In genomic region chr14:27589616-27590015, GRCm38 (mm10) we compare ENCODE assay signal across 8 mouse cellular contexts. TPM values are rescaled to one million over a fixed set of nuclear protein-coding genes. Genes with fewer than 3 reads are reported as not detected.
DNase-seq lines count a peak whose midpoint lies in the region; ATAC-seq and TF ChIP-seq lines count a peak whose summit lies in the region.
"Not testable (repeated sequence)": the region's sequence is repeated elsewhere in the genome, so short reads cannot be mapped to it uniquely, and the experiment has no call there.

No protein-coding gene starts in this region.

- not testable (repeated sequence) for H3K4me3 ChIP-seq in cerebellum, adult 2 months (replicated peaks; ENCODE audit: insufficient read depth, low read depth, low read length); embryonic facial prominence, embryonic 10.5 days; intestine, postnatal 0 days (ENCODE audit: low read depth, low read length); lung, postnatal 0 days (ENCODE audit: low read depth, low read length)

- not testable (repeated sequence) for H3K9ac ChIP-seq in intestine, postnatal 0 days (ENCODE audit: low read depth, low read length); lung, postnatal 0 days (replicated peaks; ENCODE audit: low read depth)

- not testable (repeated sequence) for H3K4me1 ChIP-seq in cerebellum, adult 2 months (ENCODE audit: control insufficient read depth, insufficient read depth, low read length); embryonic facial prominence, embryonic 10.5 days; intestine, postnatal 0 days (replicated peaks; ENCODE audit: control insufficient read depth, insufficient read depth, low read length); lung, postnatal 0 days (ENCODE audit: insufficient read depth, low read depth, low read length)

- H3K4me2 ChIP-seq in intestine, postnatal 0 days (replicated peaks; ENCODE audit: low read depth); lung, postnatal 0 days (replicated peaks; ENCODE audit: low read depth, low read length): not testable (repeated sequence)

- H3K27me3 ChIP-seq in cerebellum, adult 2 months (ENCODE audit: control insufficient read depth, insufficient read depth, low read length); embryonic facial prominence, embryonic 10.5 days (replicated peaks; ENCODE audit: low read depth, poor library complexity, severe bottlenecking); intestine, postnatal 0 days (replicated peaks; ENCODE audit: control insufficient read depth, insufficient read depth, low read length); lung, postnatal 0 days (replicated peaks; ENCODE audit: insufficient read depth, low read length): not testable (repeated sequence)

- TF ChIP-seq EP300 in lung, postnatal 0 days (IDR thresholded peaks at IDR 0.05) = not testable (repeated sequence)

- H3K9me3 ChIP-seq in embryonic facial prominence, embryonic 10.5 days; intestine, postnatal 0 days (ENCODE audit: control insufficient read depth); lung, postnatal 0 days (ENCODE audit: low read length): not testable (repeated sequence)

- H3K36me3 ChIP-seq in embryonic facial prominence, embryonic 10.5 days (replicated peaks); intestine, postnatal 0 days (ENCODE audit: control insufficient read depth, insufficient read depth); lung, postnatal 0 days (ENCODE audit: insufficient read depth, low read length): not testable (repeated sequence)

- not testable (repeated sequence) for TF ChIP-seq POLR2A in cerebellum, adult 2 months (IDR thresholded peaks at IDR 0.05; ENCODE audit: borderline replicate concordance, insufficient read depth, low read length)

- not testable (repeated sequence) for H3K27ac ChIP-seq in cerebellum, adult 2 months (ENCODE audit: insufficient read depth, low read length); embryonic facial prominence, embryonic 10.5 days (replicated peaks); intestine, postnatal 0 days (ENCODE audit: low read depth, low read length); lung, postnatal 0 days (ENCODE audit: low read length)

- TF ChIP-seq CTCF in cerebellum, adult 2 months (IDR thresholded peaks at IDR 0.05; ENCODE audit: borderline replicate concordance, insufficient read depth, low read depth, low read length) = peak; percentile 61
- TF ChIP-seq CTCF in intestine, postnatal 0 days (IDR thresholded peaks at IDR 0.05; ENCODE audit: low read depth) = peak; percentile 59
- TF ChIP-seq CTCF in lung, postnatal 0 days (IDR thresholded peaks at IDR 0.05) = peak; percentile 35

- peak; percentile 47 for DNase-seq in 3T3-L1 (ENCODE audit: low read depth, low spot score)
- DNase-seq in adrenal gland, adult (ENCODE audit: inconsistent age in 2 of 2, low spot score in 1 of 2) = peak; percentile 16 to 75
- peak; percentile 12 to 31 for DNase-seq in cerebellum, adult 2 months
- DNase-seq in embryonic facial prominence, embryonic 10.5 days (ENCODE audit: low spot score) = peak; percentile 9
- peak; percentile 20 to 39 for DNase-seq in layer of hippocampus, postnatal 10 days (ENCODE audit: low spot score in 2 of 2)
- not testable (repeated sequence) for DNase-seq in lung, postnatal 0 days (ENCODE audit: low spot score)
- DNase-seq in right cerebral cortex, postnatal 14 days = peak; percentile 25

- ATAC-seq in intestine, postnatal 0 days; lung, postnatal 0 days: not testable (repeated sequence)

RNA-seq across cellular contexts. Expression of gene Erc2, which starts 32.6 kb away (rescaled TPM):
- polyA plus RNA-seq in cerebellum, adult 2 months (2012; rRNA removed) = 15.1 and 17.3 TPM in 2 replicates
- polyA plus RNA-seq in embryonic facial prominence, embryonic 10.5 days (2016; fragmentation: Nextera tagmentation; extraction: Ambion mirVana) = 6.2 and 7.2 TPM in 2 replicates
- 3.0 and 3.1 TPM in 2 replicates for polyA plus RNA-seq in intestine, postnatal 0 days (2015; fragmentation: Nextera tagmentation; extraction: Ambion mirVana)
- total RNA-seq in layer of hippocampus, postnatal 10 days (2021) = 100 to 1,000 TPM; 236 to 251 TPM
- polyA plus RNA-seq in lung, postnatal 0 days (2015; fragmentation: Nextera tagmentation; extraction: Ambion mirVana) = 1.9 and 2.2 TPM in 2 replicates
